Mouse (Mus musculus) lung, adult 2 months (tissue): ENCODE results near the gene Dock1.

ENCODE experiments used
- CTCF ChIP-seq: fragments of 200-500 bp; IDR thresholded peaks from 2 replicates; pipeline ENCODE4 v1.5.1; 2011; ENCODE audit warnings: mild to moderate bottlenecking, low read length, control low read depth; ENCODE audit not compliant: insufficient read depth
- POLR2A ChIP-seq: fragments of 200-500 bp; IDR thresholded peaks from 2 replicates; pipeline ENCODE4 v1.6.1; 2011; ENCODE audit warnings: low read depth, mild to moderate bottlenecking, control low read depth, low read length, borderline replicate concordance; ENCODE audit errors: extremely low read depth

GRCm38 (mm10) chr7:134892972-134893371 lies 222.5 kb downstream of the Dock1 start:
- TF ChIP-seq POLR2A = no peak
- 0 out of 2 replicates have a peak, but pooled peaks have one; percentile 6 for TF ChIP-seq CTCF
